Mouse (Mus musculus): Measurements from ENCODE around the gene Slc17a7.

Slc17a7 gene

GRCm38 (mm10) chr7:45151303-45151702, 12.4 kb upstream of the Slc17a7 start:
- in situ Hi-C loops (cut with MboI; ENCODE audit: unreplicated experiment in 2 of 2), result loop anchor here in 1 of 2 experiments (10.0 kb wide), 1 partner anchor 167 kb away; the partner anchor contains the start of gene Prmt1

- in situ Hi-C loops (cut with MboI; ENCODE audit: unreplicated experiment in 2 of 2), result loop anchor here in 1 of 2 experiments (10.0 kb wide), 1 partner anchor 168 kb away; the partner anchor contains the start of gene Prmt1
These were observed 10.7 kb upstream of the Slc17a7 start for GRCm38 (mm10) chr7:45153052-45153451.

- in situ Hi-C loops (cut with MboI; ENCODE audit: unreplicated experiment in 2 of 2), result loop anchor here in 1 of 2 experiments (10.0 kb wide), 1 partner anchor 169 kb away; the partner anchor contains the start of gene Prmt1
These were observed 10.2 kb upstream of the Slc17a7 start for GRCm38 (mm10) chr7:45153586-45153985.

- in situ Hi-C loops (cut with MboI; ENCODE audit: unreplicated experiment in 2 of 2), result loop anchor here in 1 of 2 experiments (10.0 kb wide), 1 partner anchor 170 kb away; the partner anchor contains the start of gene Prmt1
These were observed 9.4 kb upstream of the Slc17a7 start, which contains the start of the genes Pih1d1 and Aldh16a1 for GRCm38 (mm10) chr7:45154096-45154992. TSS of gene Pih1d1 (plus strand) at chr7:45154303. TSS of gene Aldh16a1 (minus strand) at chr7:45154584.

GRCm38 (mm10) chr7:45154993-45155514, 8.7 kb upstream of the Slc17a7 start:
- in situ Hi-C loops (cut with MboI; ENCODE audit: unreplicated experiment in 2 of 2), result loop anchor here in 1 of 2 experiments (5.0 to 10.0 kb wide), 2 partner anchors 42 to 170 kb away; partner anchors contain the start of gene Prmt1

- in situ Hi-C loops (cut with MboI; ENCODE audit: unreplicated experiment in 2 of 2), result loop anchor here in 1 of 2 experiments (5.0 to 10.0 kb wide), 2 partner anchors 42 to 171 kb away; partner anchors contain the start of gene Prmt1
These were observed 8.2 kb upstream of the Slc17a7 start for GRCm38 (mm10) chr7:45155590-45155989.

- in situ Hi-C loops (cut with MboI; ENCODE audit: unreplicated experiment in 2 of 2), result loop anchor here in 1 of 2 experiments (5.0 to 10.0 kb wide), 2 partner anchors 41 to 171 kb away; partner anchors contain the start of gene Prmt1
These were observed 7.5 kb upstream of the Slc17a7 start for GRCm38 (mm10) chr7:45156206-45156605.

- in situ Hi-C loops (cut with MboI; ENCODE audit: unreplicated experiment in 2 of 2), result loop anchor here in 1 of 2 experiments (5.0 to 10.0 kb wide), 2 partner anchors 40 to 173 kb away; partner anchors contain the start of gene Prmt1
These were observed 6.3 kb upstream of the Slc17a7 start for GRCm38 (mm10) chr7:45157459-45157858.

- in situ Hi-C loops (cut with MboI; ENCODE audit: unreplicated experiment in 2 of 2), result loop anchor here in 1 of 2 experiments (5.0 to 10.0 kb wide), 2 partner anchors 38 to 174 kb away; partner anchors contain the start of gene Prmt1
These were observed 4.8 kb upstream of the Slc17a7 start for GRCm38 (mm10) chr7:45158991-45159390.

GRCm38 (mm10) chr7:45160316-45160800, 3.4 kb upstream of the Slc17a7 start:
- in situ Hi-C loops (cut with MboI; ENCODE audit: unreplicated experiment in 2 of 2), result no loop called here

GRCm38 (mm10) chr7:45160866-45161265, 2.9 kb upstream of the Slc17a7 start:
- in situ Hi-C loops (cut with MboI; ENCODE audit: unreplicated experiment in 2 of 2), result no loop called here

GRCm38 (mm10) chr7:45161612-45162473, 1.9 kb upstream of the Slc17a7 start:
- in situ Hi-C loops (cut with MboI; ENCODE audit: unreplicated experiment in 2 of 2), result no loop called here

- in situ Hi-C loops (cut with MboI; ENCODE audit: unreplicated experiment in 2 of 2), result no loop called here
These were observed 1.2 kb upstream of the Slc17a7 start for GRCm38 (mm10) chr7:45162551-45162950.

- in situ Hi-C loops (cut with MboI; ENCODE audit: unreplicated experiment in 2 of 2), result no loop called here
These were observed 643 bp upstream of the Slc17a7 start for GRCm38 (mm10) chr7:45162996-45163615.

- in situ Hi-C loops (cut with MboI; ENCODE audit: unreplicated experiment in 2 of 2), result loop anchor here (5.0 kb wide), 2 partner anchors 37 to 137 kb away; partner anchors contain the start of gene Ccdc155 (in 1 of the 2)
These were observed 1.1 kb downstream of the Slc17a7 start for GRCm38 (mm10) chr7:45164833-45165232.

GRCm38 (mm10) chr7:45165701-45166100, 2.0 kb downstream of the Slc17a7 start:
- in situ Hi-C loops (cut with MboI; ENCODE audit: unreplicated experiment in 2 of 2), result loop anchor here (5.0 kb wide), 2 partner anchors 37 to 137 kb away; partner anchors contain the start of gene Ccdc155 (in 1 of the 2)

GRCm38 (mm10) chr7:45166950-45167401, 3.2 kb downstream of the Slc17a7 start:
- in situ Hi-C loops (cut with MboI; ENCODE audit: unreplicated experiment in 2 of 2), result loop anchor here (5.0 kb wide), 2 partner anchors 35 to 135 kb away; partner anchors contain the start of gene Ccdc155 (in 1 of the 2)

GRCm38 (mm10) chr7:45167761-45168445, 4.2 kb downstream of the Slc17a7 start:
- in situ Hi-C loops (cut with MboI; ENCODE audit: unreplicated experiment in 2 of 2), result loop anchor here (5.0 kb wide), 2 partner anchors 34 to 134 kb away; partner anchors contain the start of gene Ccdc155 (in 1 of the 2)
